Mouse (Mus musculus): Measurements from ENCODE around the gene Fbxo45. TPM values are rescaled to one million over a fixed set of nuclear protein-coding genes. Genes with fewer than 3 reads are reported as not detected.

Gene Fbxo45
- polyA plus RNA-seq (2012): 7.1 and 8.0 TPM in 2 replicates

GRCm38 (mm10) chr16:32246952-32247370, at the start of gene Fbxo45, which contains the start of gene Wdr53:
Gene Fbxo45 (minus strand): TSS chr16:32247158.
Gene Wdr53 (plus strand): TSS chr16:32247227.

GRCm38 (mm10) chr16:32277308-32278256, 30.6 kb upstream of the Fbxo45 start, which contains the start of gene Rnf168:
Gene Rnf168 (plus strand): TSS chr16:32277459.

DNA sequence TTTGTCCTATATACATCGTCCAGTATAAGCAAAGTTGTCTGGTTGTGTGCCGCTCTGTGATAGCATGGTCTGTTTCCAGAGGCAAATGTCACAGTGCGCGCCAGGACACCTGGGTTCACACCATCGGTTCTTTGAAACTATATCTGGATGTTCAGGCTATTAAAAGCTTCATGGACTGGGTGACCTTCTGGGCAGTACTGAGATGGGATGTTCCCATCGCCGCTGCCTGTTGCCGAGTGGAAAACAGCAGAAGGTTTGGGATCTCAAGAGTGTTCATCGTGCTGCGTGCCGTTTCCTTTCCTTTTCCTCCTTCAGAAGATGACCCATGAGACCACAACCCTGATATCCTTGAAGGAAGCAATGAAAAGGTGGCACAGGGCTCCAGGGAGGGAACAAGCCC, 24.3 kb upstream of the Fbxo45 start, which contains the start of gene Smco1:
Gene Smco1 (plus strand): TSS at position 178 of the 400 bp plus-strand sequence.

Other genes with a start within 250 kb of the Fbxo45 start
- gene Senp5, start 243.9 kb downstream of the Fbxo45 start, polyA plus RNA-seq (2012): 3.0 and 3.1 TPM in 2 replicates
- 36.0 and 45.3 TPM in 2 replicates for gene Pak2, start 167.8 kb downstream of the Fbxo45 start, polyA plus RNA-seq (2012)
- gene Pigx, start 147.4 kb downstream of the Fbxo45 start, polyA plus RNA-seq (2012): 37.7 and 38.6 TPM in 2 replicates
- 4.1 and 6.0 TPM in 2 replicates for gene Cep19, start 147.4 kb downstream of the Fbxo45 start, polyA plus RNA-seq (2012)
- 98.7 and 161 TPM in 2 replicates for gene Nrros, start 81.6 kb downstream of the Fbxo45 start, polyA plus RNA-seq (2012)
- gene Bex6, start 67.3 kb downstream of the Fbxo45 start, polyA plus RNA-seq (2012): 13.1 and 13.8 TPM in 2 replicates
- gene Wdr53, start 69 bp upstream of the Fbxo45 start, polyA plus RNA-seq (2012): 10.8 and 14.9 TPM in 2 replicates
- not detected in 2 replicates for gene Smco1, start 24.3 kb upstream of the Fbxo45 start, polyA plus RNA-seq (2012)
- gene Rnf168, start 30.3 kb upstream of the Fbxo45 start, polyA plus RNA-seq (2012): 8.0 and 11.0 TPM in 2 replicates
- 1.6 and 4.4 TPM in 2 replicates for gene Ubxn7, start 85.1 kb upstream of the Fbxo45 start, polyA plus RNA-seq (2012)
- gene Tm4sf19, start 153.3 kb upstream of the Fbxo45 start, polyA plus RNA-seq (2012): not detected in 2 replicates
- gene Tctex1d2, start 172.5 kb upstream of the Fbxo45 start, polyA plus RNA-seq (2012): 0.60 and 0.76 TPM in 2 replicates
- 43.8 and 50.1 TPM in 2 replicates for gene Pcyt1a, start 183.8 kb upstream of the Fbxo45 start, polyA plus RNA-seq (2012)
- gene Slc51a, start 240.7 kb upstream of the Fbxo45 start, polyA plus RNA-seq (2012): 0.06 TPM in 1 of 2 replicates, not detected in the other
- gene Zdhhc19, start 249.1 kb upstream of the Fbxo45 start, polyA plus RNA-seq (2012): not detected in 2 replicates